Mouse (Mus musculus) heart, postnatal 0 days (tissue): ENCODE results near the gene Chaf1a.
"Not testable (repeated sequence)": the region's sequence is repeated elsewhere in the genome, so short reads cannot be mapped to it uniquely, and the experiment has no call there.

Source experiments
- CTCF ChIP-seq: IDR thresholded peaks from 2 replicates; pipeline ENCODE4 v1.5.1; 2016; ENCODE audit warnings: antibody characterized with exemption, control low read depth, low read depth
- EP300 ChIP-seq: IDR thresholded peaks from 2 replicates; pipeline ENCODE4 v1.6.1; 2016; ENCODE audit warnings: antibody characterized with exemption, low read depth

DNA sequence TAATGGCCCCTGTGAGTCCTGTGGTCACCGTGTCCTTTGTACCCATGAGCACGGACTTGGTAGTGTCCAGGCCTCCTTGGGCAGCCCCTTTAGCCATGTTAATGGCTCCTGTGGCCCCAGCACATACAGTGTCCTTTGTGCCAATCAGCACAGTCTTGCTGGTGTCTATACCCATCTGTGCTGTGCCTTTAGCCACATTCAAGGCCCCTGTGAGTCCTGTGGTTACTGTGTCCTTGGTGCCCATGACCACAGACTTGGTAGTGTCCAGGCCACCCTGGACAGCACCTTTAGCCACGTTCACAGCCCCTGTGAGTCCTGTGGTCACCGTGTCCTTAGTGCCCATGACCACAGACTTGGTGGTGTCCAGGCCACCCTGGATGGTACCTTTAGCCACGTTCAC, 64.6 kb downstream of the Chaf1a start:
- TF ChIP-seq CTCF, EP300: not testable (repeated sequence)
